Mouse (Mus musculus): ENCODE data around the gene Fam107b. TPM values are rescaled to one million over a fixed set of nuclear protein-coding genes. Genes with fewer than 3 reads are reported as not detected.

Gene Fam107b
- polyA plus RNA-seq, 1 experiment from 2014 or later: 39.3 TPM

DNA sequence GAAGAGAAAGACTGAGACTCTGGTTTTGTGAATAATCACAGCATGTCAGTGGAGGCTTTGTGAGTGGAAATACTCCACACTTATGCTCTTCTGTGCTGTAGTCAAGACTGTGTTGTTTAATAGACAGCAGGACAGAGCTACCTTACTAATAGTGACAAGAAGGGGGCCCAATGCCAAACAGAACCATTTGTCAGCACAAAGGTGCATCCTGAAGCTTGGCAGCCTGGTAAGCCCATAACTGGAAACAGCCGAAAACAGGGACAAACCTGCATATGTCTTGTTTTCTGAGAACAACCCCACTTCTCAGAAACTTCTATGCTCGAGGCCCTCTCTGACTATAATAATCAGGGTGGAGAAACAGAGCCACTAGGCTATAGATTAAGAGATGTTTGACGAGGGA, 85.8 kb downstream of the Fam107b start:
- no peak overlapping the region for H3K4me3 ChIP-seq
- peaks cover 18% of the 10 kb centered on the region for H3K4me1 ChIP-seq
- no peak overlapping the region for H3K27ac ChIP-seq (replicated peaks)
- no peaks in the 10 kb centered on the region for H3K36me3 ChIP-seq
- DNase-seq (ENCODE audit: low spot score): no peak
- no peaks in the 10 kb centered on the region for H3K9me3 ChIP-seq (replicated peaks)
- no peaks in the 10 kb centered on the region for H3K27me3 ChIP-seq (ENCODE audit: low read depth, poor library complexity, severe bottlenecking)
- 88% methylated on average over 3 of the region's 3 CpGs for WGBS

- WGBS: 85% methylated on average over 6 of the region's 6 CpGs
- DNase-seq (ENCODE audit: low spot score): no peak
Observed at GRCm38 (mm10) chr2:3656834-3657233, 86.5 kb downstream of the Fam107b start.

DNA sequence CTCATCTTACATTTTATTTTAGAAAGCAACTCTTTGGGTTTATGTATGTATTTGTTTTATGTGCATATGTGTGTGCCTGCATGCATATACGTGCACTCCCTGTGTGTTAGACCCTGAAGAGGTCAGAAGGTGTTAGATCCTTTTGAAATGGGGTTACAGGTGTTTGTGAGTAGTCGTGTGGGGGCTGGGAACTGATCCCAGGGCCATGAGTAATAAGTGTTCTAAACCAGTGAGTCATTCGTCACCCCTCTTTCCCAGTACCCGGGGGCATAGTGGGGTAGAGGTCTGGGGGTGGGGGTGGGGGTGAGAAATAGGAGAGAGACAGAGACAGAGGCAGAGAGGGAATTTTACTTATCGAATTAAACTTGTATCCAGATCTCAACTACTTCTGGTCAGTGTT, 87.1 kb downstream of the Fam107b start:
- 88% methylated on average over 5 of the region's 5 CpGs for WGBS
- Histone ChIP-seq H3K36me3 (no peaks in the 10 kb centered on the region), H3K9me3 (replicated peaks) (no peaks in the 10 kb centered on the region)

More at GRCm38 (mm10) chr2:3656834-3657233, 86.5 kb downstream of the Fam107b start:
- H3K4me3 ChIP-seq: no peak overlapping the region
- H3K36me3 ChIP-seq: no peaks in the 10 kb centered on the region
- H3K9me3 ChIP-seq (replicated peaks): no peaks in the 10 kb centered on the region
- H3K27ac ChIP-seq (replicated peaks): no peak overlapping the region
- no peaks in the 10 kb centered on the region for H3K27me3 ChIP-seq (ENCODE audit: low read depth, poor library complexity, severe bottlenecking)
- H3K4me1 ChIP-seq: peaks cover 18% of the 10 kb centered on the region

DNA sequence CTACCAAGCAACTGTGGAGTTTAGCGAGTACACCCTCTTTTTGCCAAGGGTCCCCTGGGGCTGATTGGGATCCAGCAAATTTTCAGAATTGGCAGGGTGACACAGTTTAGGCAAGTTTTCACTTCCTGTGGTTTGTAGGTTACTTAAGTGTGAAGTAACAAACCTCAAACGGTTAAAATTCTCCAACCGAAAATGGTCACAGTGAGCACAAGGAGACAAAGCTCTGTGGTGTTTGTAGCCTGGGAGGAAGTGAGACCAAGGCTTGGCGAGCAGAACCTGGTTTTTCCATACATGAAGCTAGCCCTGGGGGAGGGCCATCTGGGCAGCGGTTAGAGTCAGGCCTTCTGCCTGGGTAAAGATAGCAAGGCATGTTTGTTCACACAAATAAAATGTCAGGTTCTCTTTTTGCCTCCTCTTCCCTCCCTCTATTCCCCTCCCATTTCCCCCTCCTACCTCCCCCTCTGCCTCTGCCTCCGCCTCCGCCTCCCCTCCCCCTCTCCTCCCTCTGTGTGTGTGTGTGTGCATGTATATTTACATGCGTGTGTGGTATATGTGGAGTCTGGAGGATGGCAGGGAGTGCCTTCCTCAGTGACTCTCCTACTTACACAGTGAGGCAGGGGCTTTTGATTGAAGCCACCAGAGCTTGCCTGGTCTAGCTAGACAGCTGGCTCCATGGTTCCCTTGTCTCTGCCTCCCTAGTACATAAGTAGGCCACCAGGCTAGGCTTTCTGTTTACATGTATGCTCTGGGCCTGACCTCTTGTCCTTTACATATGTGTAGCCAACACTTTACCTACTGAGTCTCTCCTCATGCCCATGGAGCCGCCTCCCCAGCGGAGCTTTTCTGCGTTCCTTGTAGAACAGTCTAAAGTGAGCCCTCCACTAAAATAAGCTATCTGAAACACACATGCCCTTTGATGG, 87.8 kb downstream of the Fam107b start:
- no peak overlapping the region for H3K4me3 ChIP-seq
- H3K27me3 ChIP-seq (ENCODE audit: low read depth, poor library complexity, severe bottlenecking): no peaks in the 10 kb centered on the region
- no peaks in the 10 kb centered on the region for H3K36me3 ChIP-seq
- H3K4me1 ChIP-seq: peaks cover 18% of the 10 kb centered on the region
- H3K9me3 ChIP-seq (replicated peaks): no peaks in the 10 kb centered on the region
- no peak for DNase-seq (ENCODE audit: low spot score)
- 68% methylated on average over 11 of the region's 11 CpGs for WGBS
- H3K27ac ChIP-seq (replicated peaks): 0 out of 2 replicates have a peak overlapping the region, but pooled peaks have one; percentile 38

More for the DNA sequence above, 87.1 kb downstream of the Fam107b start:
- Histone ChIP-seq H3K27me3 (ENCODE audit: low read depth, poor library complexity, severe bottlenecking) (no peaks in the 10 kb centered on the region), H3K4me3 (no peak overlapping the region), H3K27ac (replicated peaks) (no peak overlapping the region), H3K4me1 (peaks cover 18% of the 10 kb centered on the region)
- DNase-seq (ENCODE audit: low spot score): no peak

DNA sequence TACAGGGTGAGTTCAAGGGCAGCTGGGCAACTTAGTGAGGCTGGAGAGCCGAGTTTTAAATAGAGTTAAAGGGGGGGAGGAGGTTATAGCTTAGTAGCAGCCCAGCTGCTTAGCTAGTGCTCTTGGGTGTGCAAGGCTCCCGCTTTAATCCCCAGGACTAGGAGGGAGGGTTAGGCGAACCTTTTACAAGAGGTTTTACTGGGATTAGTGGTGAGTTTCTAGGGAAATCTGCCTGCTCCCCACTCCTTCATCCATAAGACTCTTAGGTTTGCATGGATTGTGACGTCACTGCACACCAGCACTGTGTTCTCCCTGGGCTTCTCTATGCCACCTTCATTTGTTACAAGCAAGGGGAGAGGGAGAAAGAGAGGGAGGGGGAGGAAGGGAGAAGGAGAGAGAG, 88.6 kb downstream of the Fam107b start:
- H3K4me3 ChIP-seq: no peak overlapping the region
- no peak for DNase-seq (ENCODE audit: low spot score)
- H3K4me1 ChIP-seq: peaks cover 18% of the 10 kb centered on the region
- H3K9me3 ChIP-seq (replicated peaks): no peaks in the 10 kb centered on the region
- peak overlapping the region; percentile 2; the same call in 1 of the 2 replicates for H3K27ac ChIP-seq (replicated peaks)
- H3K36me3 ChIP-seq: no peaks in the 10 kb centered on the region
- H3K27me3 ChIP-seq (ENCODE audit: low read depth, poor library complexity, severe bottlenecking): no peaks in the 10 kb centered on the region
- 12% methylated on average over 4 of the region's 4 CpGs for WGBS

GRCm38 (mm10) chr2:3659300-3659910, 89.1 kb downstream of the Fam107b start:
- DNase-seq (ENCODE audit: low spot score): no peak
- H3K9me3 ChIP-seq (replicated peaks): no peaks in the 10 kb centered on the region
- H3K4me1 ChIP-seq: peaks cover 18% of the 10 kb centered on the region
- WGBS: 33% methylated on average over 5 of the region's 5 CpGs
- no peaks in the 10 kb centered on the region for H3K27me3 ChIP-seq (ENCODE audit: low read depth, poor library complexity, severe bottlenecking)
- no peaks in the 10 kb centered on the region for H3K36me3 ChIP-seq
- H3K4me3 ChIP-seq: no peak overlapping the region
- 0 out of 2 replicates have a peak overlapping the region, but pooled peaks have one; percentile 2 for H3K27ac ChIP-seq (replicated peaks)

DNA sequence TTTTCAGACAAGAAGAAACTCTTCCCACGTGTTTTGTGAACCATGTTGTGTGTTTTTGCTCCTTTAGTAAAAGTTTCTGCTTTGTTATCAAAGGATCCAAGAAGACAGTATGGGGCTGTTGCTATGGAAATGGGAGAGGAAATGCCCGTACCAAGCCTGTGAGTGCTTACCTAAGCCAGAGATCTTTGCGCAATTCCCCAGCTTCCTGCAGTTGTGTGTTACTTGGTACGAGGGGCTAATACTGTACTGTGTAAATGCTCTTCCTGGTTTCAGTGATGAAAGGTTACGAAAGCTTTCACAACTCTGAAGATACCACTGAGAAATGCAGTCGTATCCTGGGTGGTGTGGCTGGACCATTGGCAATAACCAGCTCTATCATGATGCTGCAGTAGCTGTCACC, 93.8 kb downstream of the Fam107b start:
- no peaks in the 10 kb centered on the region for H3K36me3 ChIP-seq
- 71% methylated on average over 6 of the region's 6 CpGs for WGBS
- no peaks in the 10 kb centered on the region for H3K27me3 ChIP-seq (ENCODE audit: low read depth, poor library complexity, severe bottlenecking)
- peaks cover 9% of the 10 kb centered on the region for H3K4me1 ChIP-seq
- no peak overlapping the region for H3K4me3 ChIP-seq
- H3K9me3 ChIP-seq (replicated peaks): no peaks in the 10 kb centered on the region
- no peak for DNase-seq (ENCODE audit: low spot score)
- no peak overlapping the region for H3K27ac ChIP-seq (replicated peaks)

DNA sequence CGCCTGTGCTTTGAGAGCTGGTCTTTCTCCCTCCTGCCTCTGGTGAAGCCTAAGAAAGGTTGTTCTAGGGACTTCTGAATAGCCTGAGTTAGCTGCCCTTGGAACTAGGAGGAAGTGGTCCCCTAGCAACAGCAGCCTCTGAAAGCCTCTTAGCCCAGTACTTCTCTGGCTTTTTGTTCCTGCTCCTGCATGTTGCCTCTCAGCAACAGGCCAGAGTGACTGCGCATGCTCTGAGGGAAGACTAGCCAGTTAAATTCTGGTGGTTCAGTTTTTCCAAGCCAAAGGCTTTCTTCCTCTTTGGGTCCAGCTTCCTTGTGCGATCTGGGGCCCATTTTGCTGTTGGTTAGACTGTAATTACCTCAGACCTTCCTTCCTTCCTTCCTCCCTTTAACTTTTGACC, 98.4 kb downstream of the Fam107b start:
- Histone ChIP-seq H3K36me3 (no peaks in the 10 kb centered on the region), H3K4me3 (no peak overlapping the region), H3K9me3 (replicated peaks) (no peaks in the 10 kb centered on the region), H3K27ac (replicated peaks) (no peak overlapping the region), H3K27me3 (ENCODE audit: low read depth, poor library complexity, severe bottlenecking) (no peaks in the 10 kb centered on the region), H3K4me1 (peaks cover 5% of the 10 kb centered on the region)
- WGBS: 66% methylated on average over 3 of the region's 3 CpGs
- DNase-seq (ENCODE audit: low spot score): peak; percentile 17

- H3K4me3 ChIP-seq: no peak overlapping the region
- H3K27me3 ChIP-seq (ENCODE audit: low read depth, poor library complexity, severe bottlenecking): no peaks in the 10 kb centered on the region
- H3K9me3 ChIP-seq (replicated peaks): no peaks in the 10 kb centered on the region
- 62% methylated on average over 2 of the region's 2 CpGs for WGBS
- DNase-seq (ENCODE audit: low spot score): no peak
- H3K36me3 ChIP-seq: no peaks in the 10 kb centered on the region
- H3K4me1 ChIP-seq: peaks cover 5% of the 10 kb centered on the region
- no peak overlapping the region for H3K27ac ChIP-seq (replicated peaks)
Observed at GRCm38 (mm10) chr2:3669646-3670045, 99.4 kb downstream of the Fam107b start.

DNA sequence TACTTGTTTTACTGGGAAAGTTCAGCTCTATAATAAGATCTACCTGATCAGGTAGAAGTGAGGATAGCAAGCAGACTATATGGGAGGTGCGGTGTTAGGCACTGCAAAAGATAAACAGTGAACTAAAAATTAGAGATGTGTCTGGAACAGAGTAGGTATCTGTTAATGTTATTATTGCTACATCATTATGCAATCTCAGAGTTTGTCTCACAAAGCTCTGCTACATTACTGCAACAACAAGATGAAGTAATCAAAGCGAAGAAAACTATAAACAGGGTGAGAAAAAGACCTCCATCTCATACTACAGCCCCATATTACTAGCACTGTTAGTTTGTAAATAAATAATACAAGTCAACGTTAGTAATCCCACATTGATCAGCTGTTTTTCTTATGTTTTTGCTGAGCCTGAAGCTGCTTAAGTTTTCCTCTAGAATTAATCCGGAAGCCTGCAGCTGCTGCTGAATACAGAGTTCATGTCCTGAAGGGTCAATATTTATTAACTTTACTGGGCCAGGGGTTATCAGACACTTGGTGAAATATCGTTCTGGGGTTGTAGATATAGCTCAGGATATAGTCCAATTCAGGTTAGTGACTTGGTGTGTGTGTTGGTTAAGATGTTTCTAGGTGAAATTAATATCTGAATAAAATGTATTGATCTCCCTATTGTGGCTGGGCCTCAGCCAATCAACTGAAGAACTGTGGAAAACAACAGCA, 102.5 kb downstream of the Fam107b start:
- WGBS: 85% methylated on average over 5 of the region's 5 CpGs
- Histone ChIP-seq H3K27ac (replicated peaks) (no peak overlapping the region), H3K36me3 (no peaks in the 10 kb centered on the region), H3K4me3 (no peak overlapping the region), H3K9me3 (replicated peaks) (no peaks in the 10 kb centered on the region), H3K27me3 (ENCODE audit: low read depth, poor library complexity, severe bottlenecking) (no peaks in the 10 kb centered on the region), H3K4me1 (peaks cover 5% of the 10 kb centered on the region)
- DNase-seq (ENCODE audit: low spot score): no peak

- no peak for DNase-seq (ENCODE audit: low spot score)
- Histone ChIP-seq H3K36me3 (no peaks in the 10 kb centered on the region), H3K9me3 (replicated peaks) (no peaks in the 10 kb centered on the region), H3K4me3 (no peak overlapping the region), H3K27ac (replicated peaks) (no peak overlapping the region), H3K27me3 (ENCODE audit: low read depth, poor library complexity, severe bottlenecking) (no peaks in the 10 kb centered on the region), H3K4me1 (no peaks in the 10 kb centered on the region)
- 90% methylated on average over 1 of the region's 1 CpGs for WGBS
Observed at GRCm38 (mm10) chr2:3675481-3675880, 105.2 kb downstream of the Fam107b start.

DNA sequence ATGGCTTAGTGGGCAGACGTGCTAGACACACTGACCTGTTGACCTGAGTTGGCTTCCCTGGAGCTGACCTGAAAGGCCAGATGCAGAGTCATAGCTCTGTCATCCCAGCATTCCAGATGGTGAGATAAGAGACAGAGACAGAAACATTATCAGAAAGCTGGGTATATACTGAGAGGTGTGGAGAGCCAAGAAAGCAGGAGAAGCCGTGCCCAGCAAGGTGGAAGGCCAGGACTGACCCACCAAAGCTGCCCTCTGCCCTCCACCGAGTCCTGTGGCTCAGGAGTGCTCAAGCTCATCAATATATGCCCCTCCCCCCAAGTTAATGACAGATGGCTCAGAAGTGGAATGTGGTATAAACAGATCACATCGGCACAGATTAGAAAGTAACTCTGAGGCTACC, 112.4 kb downstream of the Fam107b start:
- WGBS: 75% methylated on average over 4 of the region's 4 CpGs

More for the DNA sequence above, 112.4 kb downstream of the Fam107b start:
- no peaks in the 10 kb centered on the region for H3K9me3 ChIP-seq (replicated peaks)
- no peak overlapping the region for H3K27ac ChIP-seq (replicated peaks)
- no peak overlapping the region for H3K4me3 ChIP-seq
- H3K36me3 ChIP-seq: no peaks in the 10 kb centered on the region
- no peaks in the 10 kb centered on the region for H3K27me3 ChIP-seq (ENCODE audit: low read depth, poor library complexity, severe bottlenecking)
- DNase-seq (ENCODE audit: low spot score): no peak
- H3K4me1 ChIP-seq: peaks cover 13% of the 10 kb centered on the region
